ENCODE assay signal across 7 mouse cellular contexts in the genomic region with DNA sequence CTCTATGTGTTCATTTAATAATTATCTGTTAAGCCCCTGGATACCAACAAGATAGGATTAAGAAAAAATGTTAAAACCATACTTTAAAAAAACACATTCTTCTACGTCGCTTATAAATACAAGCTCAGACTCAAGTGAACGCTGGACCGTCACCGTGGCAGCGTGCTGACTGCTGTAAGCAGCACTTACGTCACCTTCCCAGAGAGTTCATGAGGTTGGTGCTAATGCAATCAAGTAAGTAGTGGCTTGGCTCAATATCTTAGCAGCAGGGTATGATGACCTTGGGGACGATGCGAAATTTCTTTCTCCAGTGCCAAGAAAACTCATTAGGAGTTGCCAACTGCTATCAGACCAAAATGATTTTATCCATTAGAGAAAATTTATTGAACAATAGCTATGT.
DNase-seq lines count a peak whose midpoint lies in the region; ATAC-seq and TF ChIP-seq lines count a peak whose summit lies in the region.
"Not testable (repeated sequence)": the region's sequence is repeated elsewhere in the genome, so short reads cannot be mapped to it uniquely, and the experiment has no call there.

No protein-coding gene starts in this region.

- not testable (repeated sequence) for H3K4me1 ChIP-seq in heart, postnatal 0 days (ENCODE audit: control insufficient read depth, insufficient read depth); hindbrain, embryonic 16.5 days (ENCODE audit: control insufficient read depth, insufficient read depth, low read depth, low read length); liver, adult 2 months (ENCODE audit: control insufficient read depth, insufficient read depth, low read length); neural tube, embryonic 12.5 days

- H3K36me3 ChIP-seq in heart, postnatal 0 days (replicated peaks; ENCODE audit: control insufficient read depth, insufficient read depth, low read length); hindbrain, embryonic 16.5 days (ENCODE audit: control insufficient read depth, insufficient read depth, low read length); liver, adult 2 months (ENCODE audit: control insufficient read depth, insufficient read depth, low read length); neural tube, embryonic 12.5 days: not testable (repeated sequence)

- not testable (repeated sequence) for H3K27ac ChIP-seq in heart, postnatal 0 days (ENCODE audit: low read depth); hindbrain, embryonic 16.5 days (ENCODE audit: low read depth, low read length); liver, adult 2 months (replicated peaks; ENCODE audit: insufficient read depth, low read depth, low read length); neural tube, embryonic 12.5 days

- not testable (repeated sequence) for H3K9ac ChIP-seq in heart, postnatal 0 days (replicated peaks; ENCODE audit: low read depth, low read length); hindbrain, embryonic 16.5 days (ENCODE audit: low read depth, low read length); liver, adult 2 months (ENCODE audit: low read depth, low read length); neural tube, embryonic 12.5 days

- H3K4me2 ChIP-seq in heart, postnatal 0 days (ENCODE audit: low read depth, low read length); hindbrain, embryonic 16.5 days (ENCODE audit: low read length); neural tube, embryonic 12.5 days (replicated peaks): not testable (repeated sequence)

- not testable (repeated sequence) for ATAC-seq in heart, postnatal 0 days (ENCODE audit: insufficient read depth, low read depth)
- ATAC-seq in hindbrain, embryonic 16.5 days: peak; percentile 42; the same call in 1 of the 2 replicates
- 0 out of 2 replicates have a peak, but pooled peaks have one; percentile 37 for ATAC-seq in neural tube, embryonic 12.5 days (ENCODE audit: low FRiP score, low read depth)

- TF ChIP-seq EP300 in heart, postnatal 0 days (IDR thresholded peaks at IDR 0.05; ENCODE audit: low read depth): not testable (repeated sequence)

- H3K9me3 ChIP-seq in heart, postnatal 0 days (replicated peaks; ENCODE audit: control insufficient read depth, low read length); hindbrain, embryonic 16.5 days (ENCODE audit: control insufficient read depth, low read length); neural tube, embryonic 12.5 days: not testable (repeated sequence)

- not testable (repeated sequence) for TF ChIP-seq POLR2A in liver, adult 2 months (IDR thresholded peaks at IDR 0.05; ENCODE audit: extremely low read depth, insufficient read depth, low read length)

- TF ChIP-seq CTCF in heart, postnatal 0 days (IDR thresholded peaks at IDR 0.05; ENCODE audit: low read depth); liver, adult 2 months (IDR thresholded peaks at IDR 0.05; ENCODE audit: low read depth, low read length): not testable (repeated sequence)

- not testable (repeated sequence) for H3K27me3 ChIP-seq in heart, postnatal 0 days (ENCODE audit: control insufficient read depth, insufficient read depth, low read length); hindbrain, embryonic 16.5 days (replicated peaks; ENCODE audit: control insufficient read depth, insufficient read depth, low read length); liver, adult 2 months (ENCODE audit: control insufficient read depth, insufficient read depth, low read length); neural tube, embryonic 12.5 days (replicated peaks)

- WGBS in heart, postnatal 0 days: 59% methylated on average over 9 of the region's 9 CpGs
- WGBS in hindbrain, embryonic 16.5 days: 65% methylated on average over 9 of the region's 9 CpGs
- 76% methylated on average over 9 of the region's 9 CpGs for WGBS in liver, adult 2 months
- WGBS in neural tube, embryonic 12.5 days: 80% methylated on average over 9 of the region's 9 CpGs

- DNase-seq in MN1 (ENCODE audit: low spot score): peak; percentile 16
- peak; percentile 12 for DNase-seq in adrenal gland, postnatal 14 days
- DNase-seq in heart, adult 11 months: peak; percentile 85
- DNase-seq in heart, postnatal 0 days (ENCODE audit: low spot score): peak; percentile 6
- DNase-seq in liver, adult 2 months (ENCODE audit: extremely low read depth, low read depth, low spot score): peak; percentile 2

- H3K79me2 ChIP-seq in liver, adult 2 months (ENCODE audit: control insufficient read depth, insufficient read depth, low read length): not testable (repeated sequence)

- not testable (repeated sequence) for H3K4me3 ChIP-seq in heart, postnatal 0 days (ENCODE audit: low read depth, low read length); hindbrain, embryonic 16.5 days (ENCODE audit: low read length); liver, adult 2 months (ENCODE audit: insufficient read depth, low read depth, low read length); neural tube, embryonic 12.5 days

Comparison
In these comparisons a context has a peak if more than half of its experiments do, and no peak if none do; other contexts are left out.
1. DNase-seq: peak in every context shown above with its lines; median percentile 85 in heart, adult 11 months; 16 in MN1; 12 in adrenal gland, postnatal 14 days; 6 in heart, postnatal 0 days; 2 in liver, adult 2 months.